In the genomic region with DNA sequence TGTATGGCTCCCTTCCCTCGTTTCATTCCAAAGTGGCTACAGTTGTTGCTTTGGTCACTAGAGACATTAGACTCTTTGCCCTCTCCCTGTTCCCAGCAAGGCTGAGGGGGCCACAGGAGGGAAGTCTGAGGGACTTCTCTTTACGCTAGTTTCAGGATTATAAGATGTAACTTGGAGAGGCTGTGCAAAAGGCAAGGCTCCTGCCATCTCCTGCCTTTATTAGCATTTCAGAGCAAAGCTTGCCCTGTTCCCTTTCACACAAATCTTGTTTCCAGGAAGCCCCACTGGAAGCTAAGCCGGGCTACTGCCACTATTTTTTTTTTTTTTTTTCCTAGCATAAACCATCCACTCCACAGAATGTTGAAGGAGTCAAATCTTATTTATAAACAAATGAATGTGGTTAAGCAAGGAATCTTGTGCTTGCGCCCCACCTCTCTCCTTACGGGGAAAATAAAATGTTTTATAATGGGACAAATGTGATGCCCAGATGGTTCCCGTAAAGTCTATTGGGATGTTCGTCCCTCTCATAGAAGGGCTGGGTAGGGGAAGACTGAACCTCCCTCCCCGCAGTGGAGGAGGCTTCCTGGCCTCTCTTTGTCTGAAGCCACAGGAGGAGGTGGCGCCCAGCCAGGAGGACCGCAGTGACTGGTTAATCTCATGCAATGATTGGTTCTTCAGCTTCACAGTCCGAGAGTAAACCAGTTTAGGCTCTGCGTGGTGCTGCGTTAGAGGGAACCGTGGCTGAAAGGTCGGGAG, we compare ENCODE assay signal across 8 mouse cellular contexts.
DNase-seq lines count a peak whose midpoint lies in the region; ATAC-seq and TF ChIP-seq lines count a peak whose summit lies in the region.

No protein-coding gene starts in this region.

- no peak for TF ChIP-seq CTCF in E14TG2a.4 (conservative IDR thresholded peaks at IDR 0.05; ENCODE audit: low read length)
- TF ChIP-seq CTCF in lung, postnatal 0 days (IDR thresholded peaks at IDR 0.05): no peak

- peak; percentile 68; the same call in 1 of the 2 replicates for ATAC-seq in embryonic facial prominence, embryonic 15.5 days (ENCODE audit: insufficient number of reproducible peaks, low FRiP score, low TSS enrichment, low read depth)
- peak; percentile 27; the same call in 1 of the 2 replicates for ATAC-seq in heart, embryonic 13.5 days (ENCODE audit: extremely low read depth, insufficient number of reproducible peaks, low FRiP score, low TSS enrichment)
- ATAC-seq in kidney, embryonic 15.5 days (replicated peaks; ENCODE audit: low FRiP score): peak; percentile 73
- ATAC-seq in lung, postnatal 0 days: peak; percentile 63
- no peak for ATAC-seq in activated CD4-positive, CD25-positive, alpha-beta regulatory T cell, adult 4 months

- WGBS in embryonic facial prominence, embryonic 15.5 days: 7% methylated on average over 15 of the region's 15 CpGs
- 7% methylated on average over 15 of the region's 15 CpGs for WGBS in heart, embryonic 13.5 days
- 8% methylated on average over 15 of the region's 15 CpGs for WGBS in kidney, embryonic 15.5 days
- WGBS in lung, postnatal 0 days: 12% methylated on average over 15 of the region's 15 CpGs

- peak; percentile 78 to 82 for DNase-seq in adrenal gland, postnatal 36 days
- peak; percentile 68 for DNase-seq in lung, postnatal 0 days (ENCODE audit: low spot score)
- DNase-seq in retina, adult 2 months (ENCODE audit: low read depth, low spot score): peak; percentile 15

- TF ChIP-seq EP300 in lung, postnatal 0 days (IDR thresholded peaks at IDR 0.05): 0 out of 2 replicates have a peak, but pooled peaks have one; percentile 27

- peak overlapping the region; percentile 40 for H3K4me2 ChIP-seq in embryonic facial prominence, embryonic 15.5 days (replicated peaks)
- peak overlapping the region; percentile 62 for H3K4me2 ChIP-seq in heart, embryonic 13.5 days
- H3K4me2 ChIP-seq in kidney, embryonic 15.5 days: peak overlapping the region; percentile 50
- peak overlapping the region; percentile 42 for H3K4me2 ChIP-seq in lung, postnatal 0 days (replicated peaks; ENCODE audit: low read depth, low read length)

- no peaks in the 10 kb centered on the region for H3K27me3 ChIP-seq in E14TG2a.4 (ENCODE audit: insufficient read depth, low read length)
- no peaks in the 10 kb centered on the region for H3K27me3 ChIP-seq in embryonic facial prominence, embryonic 15.5 days
- H3K27me3 ChIP-seq in heart, embryonic 13.5 days (replicated peaks): no peaks in the 10 kb centered on the region
- H3K27me3 ChIP-seq in kidney, embryonic 15.5 days: no peaks in the 10 kb centered on the region
- H3K27me3 ChIP-seq in lung, postnatal 0 days (replicated peaks; ENCODE audit: insufficient read depth, low read length): no peaks in the 10 kb centered on the region

- H3K9me3 ChIP-seq in E14TG2a.4 (ENCODE audit: low read length): peaks cover 6% of the 10 kb centered on the region; the same call in 1 of the 2 replicates
- no peaks in the 10 kb centered on the region for H3K9me3 ChIP-seq in embryonic facial prominence, embryonic 15.5 days (replicated peaks)
- H3K9me3 ChIP-seq in heart, embryonic 13.5 days: no peaks in the 10 kb centered on the region
- H3K9me3 ChIP-seq in kidney, embryonic 15.5 days (replicated peaks): no peaks in the 10 kb centered on the region
- 0 out of 2 replicates have a peak, but pooled peaks cover 5% of the 10 kb centered on the region for H3K9me3 ChIP-seq in lung, postnatal 0 days (ENCODE audit: low read length)

- peaks cover 86% of the 10 kb centered on the region for H3K4me1 ChIP-seq in E14TG2a.4 (replicated peaks; ENCODE audit: low read depth, low read length)
- H3K4me1 ChIP-seq in embryonic facial prominence, embryonic 15.5 days: peaks cover 39% of the 10 kb centered on the region
- H3K4me1 ChIP-seq in heart, embryonic 13.5 days: peaks cover 27% of the 10 kb centered on the region
- H3K4me1 ChIP-seq in kidney, embryonic 15.5 days: peaks cover 54% of the 10 kb centered on the region
- peaks cover 5% of the 10 kb centered on the region; the same call in 1 of the 2 replicates for H3K4me1 ChIP-seq in lung, postnatal 0 days (ENCODE audit: insufficient read depth, low read depth, low read length)

- no peak overlapping the region for H3K9ac ChIP-seq in embryonic facial prominence, embryonic 15.5 days
- peak overlapping the region; percentile 51 for H3K9ac ChIP-seq in heart, embryonic 13.5 days
- H3K9ac ChIP-seq in kidney, embryonic 15.5 days: peak overlapping the region; percentile 34
- no peak overlapping the region for H3K9ac ChIP-seq in lung, postnatal 0 days (replicated peaks; ENCODE audit: low read depth)

- peak overlapping the region; percentile 28; the same call in 1 of the 2 replicates for H3K27ac ChIP-seq in embryonic facial prominence, embryonic 15.5 days (replicated peaks)
- no peak overlapping the region for H3K27ac ChIP-seq in heart, embryonic 13.5 days (replicated peaks)
- H3K27ac ChIP-seq in kidney, embryonic 15.5 days: peak overlapping the region; percentile 56
- no peak overlapping the region for H3K27ac ChIP-seq in lung, postnatal 0 days (ENCODE audit: low read length)

- H3K4me3 ChIP-seq in E14TG2a.4 (replicated peaks; ENCODE audit: low read length): peak overlapping the region; percentile 67
- peak overlapping the region; percentile 9; the same call in 1 of the 2 replicates for H3K4me3 ChIP-seq in embryonic facial prominence, embryonic 15.5 days (replicated peaks)
- peak overlapping the region; percentile 27 for H3K4me3 ChIP-seq in heart, embryonic 13.5 days
- H3K4me3 ChIP-seq in kidney, embryonic 15.5 days (replicated peaks): peak overlapping the region; percentile 14; the same call in 1 of the 2 replicates
- no peak overlapping the region for H3K4me3 ChIP-seq in lung, postnatal 0 days (ENCODE audit: low read depth, low read length)

- H3K36me3 ChIP-seq in E14TG2a.4 (ENCODE audit: insufficient read depth, low read length): no peaks in the 10 kb centered on the region
- no peaks in the 10 kb centered on the region for H3K36me3 ChIP-seq in embryonic facial prominence, embryonic 15.5 days
- no peaks in the 10 kb centered on the region for H3K36me3 ChIP-seq in heart, embryonic 13.5 days
- H3K36me3 ChIP-seq in kidney, embryonic 15.5 days: no peaks in the 10 kb centered on the region
- H3K36me3 ChIP-seq in lung, postnatal 0 days (ENCODE audit: insufficient read depth, low read length): no peaks in the 10 kb centered on the region

Comparison
In these comparisons a context has a peak if more than half of its experiments do, and no peak if none do; other contexts are left out.
1. DNase-seq: peak in every context shown above with its lines; median percentile 80 in adrenal gland, postnatal 36 days; 68 in lung, postnatal 0 days; 15 in retina, adult 2 months.
2. H3K27ac ChIP-seq: peak in embryonic facial prominence, embryonic 15.5 days (single experiment) and kidney, embryonic 15.5 days (single experiment); none in heart, embryonic 13.5 days (single experiment) and lung, postnatal 0 days (single experiment).
3. H3K9ac ChIP-seq: peak in heart, embryonic 13.5 days (single experiment) and kidney, embryonic 15.5 days (single experiment); none in embryonic facial prominence, embryonic 15.5 days (single experiment) and lung, postnatal 0 days (single experiment).
4. Peak in every context shown above with its lines, with median percentiles within 50 percentile points of each other: H3K4me2 ChIP-seq.